8 mouse cellular contexts compared by ENCODE assay signal in the genomic region with DNA sequence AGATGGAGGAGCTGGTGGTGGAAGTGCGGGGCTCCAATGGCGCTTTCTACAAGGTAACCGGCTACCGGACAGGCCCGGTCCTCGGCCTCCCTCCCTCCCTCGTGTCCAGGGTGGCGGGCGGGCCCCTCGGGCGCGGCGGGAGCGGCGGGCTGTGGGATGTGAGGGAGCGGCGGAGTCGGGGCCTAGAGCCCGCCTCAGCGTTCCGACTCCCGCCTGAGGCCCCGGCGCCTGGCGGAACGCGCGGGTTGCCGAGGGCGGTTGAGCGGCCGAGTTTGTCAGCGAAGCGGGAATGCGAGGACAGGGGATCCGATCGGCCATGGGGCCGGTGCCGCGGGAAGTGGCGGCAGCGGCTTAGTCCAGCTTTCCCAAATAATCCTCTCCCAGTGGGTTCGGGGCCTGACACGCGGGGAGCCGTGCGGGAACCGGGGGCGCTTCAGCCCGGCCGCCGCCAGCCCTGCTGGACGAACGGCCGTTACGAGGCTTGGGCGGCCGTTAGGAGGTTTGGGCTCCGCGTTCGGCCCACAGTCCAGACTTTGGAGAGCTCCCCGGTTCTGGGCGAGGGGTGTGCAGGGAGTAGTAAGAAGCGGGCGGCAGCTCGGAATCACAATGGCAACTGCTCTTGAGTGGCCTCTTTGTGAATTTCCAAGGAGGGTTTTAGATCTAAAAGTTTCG. TPM values are rescaled to one million over a fixed set of nuclear protein-coding genes. Genes with fewer than 3 reads are reported as not detected.
DNase-seq lines count a peak whose midpoint lies in the region; ATAC-seq and TF ChIP-seq lines count a peak whose summit lies in the region.

No protein-coding gene starts in this region.

- peak; percentile 64 for ATAC-seq in heart, embryonic 16.5 days (replicated peaks; ENCODE audit: extremely low read depth, insufficient read depth, low FRiP score)
- ATAC-seq in limb, embryonic 11.5 days (ENCODE audit: insufficient number of reproducible peaks, low FRiP score, low TSS enrichment, low read depth) = peak; percentile 76
- ATAC-seq in midbrain, embryonic 12.5 days (ENCODE audit: low FRiP score, low read depth) = peak; percentile 82

- WGBS in lung, adult 2 months = 26% methylated on average over 62 of the region's 67 CpGs
- WGBS in heart, embryonic 16.5 days = 18% methylated on average over 53 of the region's 67 CpGs
- 16% methylated on average over 44 of the region's 67 CpGs for WGBS in limb, embryonic 11.5 days
- 20% methylated on average over 57 of the region's 67 CpGs for WGBS in midbrain, embryonic 12.5 days

- peak overlapping the region; percentile 55 for H3K4me2 ChIP-seq in heart, embryonic 16.5 days (ENCODE audit: low read depth, low read length)
- H3K4me2 ChIP-seq in limb, embryonic 11.5 days (ENCODE audit: low read depth, severe bottlenecking) = peak overlapping the region; percentile 32
- peak overlapping the region; percentile 50 for H3K4me2 ChIP-seq in midbrain, embryonic 12.5 days (replicated peaks)

- H3K9ac ChIP-seq in heart, embryonic 16.5 days (ENCODE audit: low read length) = peak overlapping the region; percentile 90
- peak overlapping the region; percentile 83 for H3K9ac ChIP-seq in limb, embryonic 11.5 days (ENCODE audit: low read length)
- H3K9ac ChIP-seq in midbrain, embryonic 12.5 days (replicated peaks) = peak overlapping the region; percentile 83

- H3K36me3 ChIP-seq in heart, embryonic 16.5 days (ENCODE audit: control insufficient read depth, insufficient read depth) = no peaks in the 10 kb centered on the region
- no peaks in the 10 kb centered on the region for H3K36me3 ChIP-seq in limb, embryonic 11.5 days (ENCODE audit: control insufficient read depth, insufficient read depth, low read length)
- no peaks in the 10 kb centered on the region for H3K36me3 ChIP-seq in midbrain, embryonic 12.5 days

- H3K9me3 ChIP-seq in heart, embryonic 16.5 days (replicated peaks; ENCODE audit: control insufficient read depth, low read length) = no peaks in the 10 kb centered on the region; the same call in 1 of the 2 replicates
- no peaks in the 10 kb centered on the region for H3K9me3 ChIP-seq in limb, embryonic 11.5 days (ENCODE audit: control insufficient read depth, low read length)
- no peaks in the 10 kb centered on the region for H3K9me3 ChIP-seq in midbrain, embryonic 12.5 days

- no peak for TF ChIP-seq POLR2A in lung, adult 2 months (IDR thresholded peaks at IDR 0.05; ENCODE audit: borderline replicate concordance, extremely low read depth, low read depth, low read length)

- no peak for TF ChIP-seq CTCF in lung, adult 2 months (IDR thresholded peaks at IDR 0.05; ENCODE audit: insufficient read depth, low read length)

- H3K4me3 ChIP-seq in lung, adult 2 months (replicated peaks; ENCODE audit: extremely low read depth, low read depth, low read length) = peak overlapping the region; percentile 53
- peak overlapping the region; percentile 71 for H3K4me3 ChIP-seq in heart, embryonic 16.5 days (ENCODE audit: low read length)
- H3K4me3 ChIP-seq in limb, embryonic 11.5 days (ENCODE audit: low read depth, low read length) = peak overlapping the region; percentile 63
- peak overlapping the region; percentile 68 for H3K4me3 ChIP-seq in midbrain, embryonic 12.5 days

- H3K27me3 ChIP-seq in heart, embryonic 16.5 days (ENCODE audit: control insufficient read depth, insufficient read depth, low read length) = no peaks in the 10 kb centered on the region
- no peaks in the 10 kb centered on the region for H3K27me3 ChIP-seq in limb, embryonic 11.5 days (ENCODE audit: control insufficient read depth, insufficient read depth, low read length)
- no peaks in the 10 kb centered on the region for H3K27me3 ChIP-seq in midbrain, embryonic 12.5 days

- peak overlapping the region; percentile 91 for H3K27ac ChIP-seq in heart, embryonic 16.5 days (ENCODE audit: low read length)
- H3K27ac ChIP-seq in limb, embryonic 11.5 days (replicated peaks; ENCODE audit: low read depth, low read length) = peak overlapping the region; percentile 84
- peak overlapping the region; percentile 93 for H3K27ac ChIP-seq in midbrain, embryonic 12.5 days (replicated peaks)

- H3K4me1 ChIP-seq in lung, adult 2 months (ENCODE audit: control insufficient read depth, insufficient read depth, low read length) = no peaks in the 10 kb centered on the region
- H3K4me1 ChIP-seq in heart, embryonic 16.5 days (ENCODE audit: control insufficient read depth, insufficient read depth, low read length) = no peaks in the 10 kb centered on the region
- no peaks in the 10 kb centered on the region for H3K4me1 ChIP-seq in limb, embryonic 11.5 days (ENCODE audit: control insufficient read depth, insufficient read depth, low read length)
- H3K4me1 ChIP-seq in midbrain, embryonic 12.5 days = 0 out of 2 replicates have a peak, but pooled peaks cover 2% of the 10 kb centered on the region

- no peak for DNase-seq in lung, adult 2 months
- no peak for DNase-seq in lung, postnatal 25 days (ENCODE audit: low spot score)
- peak; percentile 59 for DNase-seq in NIH3T3 (ENCODE audit: low read depth)
- peak; percentile 16 for DNase-seq in embryo, embryonic 11.5 days (ENCODE audit: low read depth, low spot score)
- peak; percentile 53 for DNase-seq in limb, embryonic 11.5 days (ENCODE audit: low spot score)
- no peak for DNase-seq in layer of hippocampus, adult 8-10 months (ENCODE audit: low spot score in 2 of 2)

RNA-seq across cellular contexts. Expression of gene Fmr1, which starts 0.6 kb away (rescaled TPM):
- 3.9 and 6.0 TPM in 2 replicates for polyA plus RNA-seq in lung, adult 2 months (2012; rRNA removed)
- polyA plus RNA-seq in heart, embryonic 16.5 days (2015; fragmentation: Nextera tagmentation; extraction: Ambion mirVana) = 35.3 and 38.8 TPM in 2 replicates
- polyA plus RNA-seq in limb, embryonic 11.5 days (2014; fragmentation: Nextera tagmentation; extraction: Ambion mirVana) = 68.0 and 74.3 TPM in 2 replicates
- 74.2 and 80.5 TPM in 2 replicates for polyA plus RNA-seq in midbrain, embryonic 12.5 days (2016; fragmentation: Nextera tagmentation; extraction: Ambion mirVana)
- total RNA-seq in layer of hippocampus, adult 8-10 months (2022) = 10 to 100 TPM; 53.0 to 64.6 (median 57.8) TPM

Comparison
In these comparisons a context has a peak if more than half of its experiments do, and no peak if none do; other contexts are left out.
1. DNase-seq: peak in NIH3T3 (single experiment), embryo, embryonic 11.5 days (single experiment) and limb, embryonic 11.5 days (single experiment); none in lung, adult 2 months (single experiment), lung, postnatal 25 days (single experiment) and layer of hippocampus, adult 8-10 months (0 of 2).
2. Peak in every context shown above with its lines, with median percentiles within 50 percentile points of each other: H3K4me3 ChIP-seq, ATAC-seq, H3K27ac ChIP-seq, H3K4me2 ChIP-seq and H3K9ac ChIP-seq.